Mouse (Mus musculus) left cerebral cortex, postnatal 25 days (tissue): ENCODE measurements at regions not wholly inside any gene's neighbourhood (a gene's known extent, or its start where the extent isn't known, plus 50 kb on each side); places are given as distances from the start of the nearest gene placed in this dataset.

ENCODE experiments used
- DNase-seq, 2 experiments: peaks; one replicate each; pipeline ENCODE4 v3.0.0; 2022; ENCODE audit warnings: low spot score in 2 of 2, mixed read lengths in 1 of 2
- intact Hi-C: fragments of 180-260 bp; cut with DNase I; formaldehyde crosslinking; loops from one replicate; pipeline ENCODE4 v1.15.1; 2025

DNA sequence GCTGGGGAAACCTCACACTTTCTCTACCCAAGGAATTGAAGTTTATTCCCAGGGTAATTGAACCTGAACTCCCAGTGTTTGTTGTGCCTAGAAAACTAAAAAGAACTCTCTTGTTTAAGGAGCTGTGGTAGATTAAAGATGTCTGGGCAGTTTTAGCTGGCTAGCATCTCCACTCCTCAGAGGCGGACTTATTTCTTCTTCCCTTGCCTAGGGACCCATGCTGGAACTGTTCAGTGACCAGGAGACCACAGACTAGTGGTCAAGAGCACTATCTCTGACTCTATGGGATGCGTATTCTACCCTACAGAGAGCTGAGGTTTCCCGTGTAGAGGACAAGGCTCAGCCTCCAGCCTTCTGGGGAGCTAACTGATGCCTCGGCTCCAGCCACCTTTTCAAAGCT, 274.3 kb downstream of the Zfp704 start:
- intact Hi-C loops = no loop called here
- DNase-seq = no peak
